Mouse (Mus musculus): ENCODE measurements around the gene C8b. TPM values are rescaled to one million over a fixed set of nuclear protein-coding genes. Genes with fewer than 3 reads are reported as not detected.

The C8b gene
- polyA plus RNA-seq, 1 experiment from 2014 or later = not detected

Other genes starting within 250 kb of the C8b start
- gene Gm17662, start 91.0 kb downstream of the C8b start, polyA plus RNA-seq (2014; fragmentation: Nextera tagmentation; extraction: Ambion mirVana) = not detected in 2 replicates
- gene C8a, start 110.1 kb downstream of the C8b start, polyA plus RNA-seq (2014; fragmentation: Nextera tagmentation; extraction: Ambion mirVana) = 0.13 TPM in 1 of 2 replicates, not detected in the other
- 0.04 and 0.20 TPM in 2 replicates for gene Fyb2, start 147.1 kb downstream of the C8b start, polyA plus RNA-seq (2014; fragmentation: Nextera tagmentation; extraction: Ambion mirVana)